Mouse (Mus musculus): ENCODE measurements at regions not wholly inside any gene's neighbourhood (a gene's known extent, or its start where the extent isn't known, plus 50 kb on each side); places are given as distances from the start of the nearest gene placed in this dataset.

DNA sequence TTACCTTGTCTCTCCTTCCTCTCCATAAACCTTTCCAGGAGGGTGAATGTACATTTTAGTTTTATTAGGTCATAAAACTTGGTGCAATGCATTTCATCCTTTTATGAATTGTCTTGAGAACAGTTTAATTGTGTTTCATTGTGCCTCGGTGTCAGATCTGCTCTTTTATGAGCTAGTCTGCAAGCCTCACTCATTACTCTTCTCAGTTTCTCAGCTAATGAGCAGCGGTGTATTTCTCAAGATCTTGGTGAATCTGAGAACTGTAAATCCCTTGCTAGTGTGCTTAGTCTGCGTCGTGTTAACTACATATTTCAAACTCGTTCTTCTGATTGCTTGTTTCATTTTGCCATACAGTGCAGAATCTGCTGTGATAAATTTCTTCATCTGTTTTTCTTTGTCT, 984.4 kb downstream of the Basp1 start:
- peaks cover 29% of the 10 kb centered on the region for H3K9me3 ChIP-seq (replicated peaks; ENCODE audit: low read length)
- TF ChIP-seq NRF1 (IDR thresholded peaks at IDR 0.05; ENCODE audit: low read depth, low read length), result no peak
- no peak for TF ChIP-seq CTCF (conservative IDR thresholded peaks at IDR 0.05 in 1 of 2, IDR thresholded peaks at IDR 0.05 in 1 of 2; ENCODE audit: low read depth in 2 of 2, low read length in 2 of 2)
- TF ChIP-seq TBP (conservative IDR thresholded peaks at IDR 0.05; ENCODE audit: low read depth, low read length), result no peak
- no peak for TF ChIP-seq PAX5 (IDR thresholded peaks at IDR 0.05; ENCODE audit: low read length)
- TF ChIP-seq MAX (IDR thresholded peaks at IDR 0.05; ENCODE audit: low read length), result no peak
- TF ChIP-seq ELF1 (IDR thresholded peaks at IDR 0.05; ENCODE audit: low read depth, low read length), result no peak
- no peak for TF ChIP-seq USF1 (IDR thresholded peaks at IDR 0.05; ENCODE audit: low read depth, low read length)
- TF ChIP-seq MAZ (IDR thresholded peaks at IDR 0.05; ENCODE audit: low read depth, low read length), result no peak
- no peak for TF ChIP-seq EP300 (IDR thresholded peaks at IDR 0.05; ENCODE audit: low read length)
- TF ChIP-seq MEF2A (IDR thresholded peaks at IDR 0.05; ENCODE audit: borderline replicate concordance, low read depth, low read length), result no peak
- TF ChIP-seq ETS1 (conservative IDR thresholded peaks at IDR 0.05; ENCODE audit: low read depth, low read length), result no peak
- TF ChIP-seq MXI1 (IDR thresholded peaks at IDR 0.05; ENCODE audit: low read depth, low read length), result no peak
- no peak for TF ChIP-seq E2F4 (IDR thresholded peaks at IDR 0.05; ENCODE audit: insufficient replicate concordance, low read depth, low read length)
- H3K79me2 ChIP-seq (replicated peaks; ENCODE audit: control insufficient read depth, extremely low read depth, insufficient read depth, poor library complexity, severe bottlenecking), result no peaks in the 10 kb centered on the region
- no peak overlapping the region for H3K27ac ChIP-seq (ENCODE audit: insufficient read depth, low read depth)
- H3K27me3 ChIP-seq (replicated peaks), result no peaks in the 10 kb centered on the region
- dilution Hi-C loops (cut with MboI; ENCODE audit: extremely low pct_ligation_motif_present, extremely low pct_unique_long_range_greater_than_20kb, low sequenced_read_pairs), result no loop called here
- in situ Hi-C loops (cut with MboI; ENCODE audit: low pct_ligation_motif_present, low pct_unique_long_range_greater_than_20kb, low sequenced_read_pairs), result no loop called here
- H3K4me1 ChIP-seq (ENCODE audit: control insufficient read depth in 1 of 2, insufficient read depth in 2 of 2), result no peaks in the 10 kb centered on the region
- DNase-seq (ENCODE audit: extremely low read depth), result no peak
- no peak overlapping the region for H3K4me3 ChIP-seq (replicated peaks in 1 of 3; ENCODE audit: low read depth in 2 of 3, low read length in 2 of 3, poor library complexity in 1 of 3)
- no peak overlapping the region for H3K4me2 ChIP-seq (ENCODE audit: insufficient read depth, low read depth, poor library complexity, severe bottlenecking)
- no peak overlapping the region for H3K9ac ChIP-seq (ENCODE audit: insufficient read depth, low read depth)
- no peaks in the 10 kb centered on the region for H3K36me3 ChIP-seq (replicated peaks in 1 of 2; ENCODE audit: control insufficient read depth in 1 of 2, insufficient read depth in 1 of 2, low read length in 1 of 2)

DNA sequence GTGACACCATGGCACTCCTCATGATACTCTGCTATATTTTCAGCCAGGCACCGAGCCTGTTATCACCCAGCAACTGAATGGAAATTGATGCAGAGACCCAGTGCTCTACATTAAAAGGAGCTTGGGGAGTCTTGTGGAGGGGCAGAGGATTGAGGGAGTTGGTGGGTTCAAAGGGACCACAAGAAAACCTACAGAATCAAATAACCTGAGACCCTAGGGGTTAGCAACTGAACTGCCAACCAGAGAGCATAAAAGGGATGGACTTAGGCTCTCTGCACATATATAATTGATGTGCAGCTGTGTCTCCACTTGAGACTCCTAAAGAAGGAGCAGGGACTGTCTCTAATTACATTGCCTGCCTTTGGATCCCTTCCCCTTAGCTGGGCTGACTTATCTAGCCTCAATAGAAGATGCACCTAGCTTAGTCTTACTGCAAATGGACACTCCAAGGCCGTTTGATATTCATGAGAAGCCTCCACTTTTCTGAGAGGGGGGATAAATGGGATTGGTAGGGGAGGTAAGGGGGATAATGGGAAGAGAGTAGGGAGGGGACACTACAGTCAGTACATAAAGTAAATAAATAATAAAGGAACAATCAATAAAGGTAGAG, 991.1 kb downstream of the Basp1 start:
- in situ Hi-C loops (cut with MboI; ENCODE audit: low pct_ligation_motif_present, low pct_unique_long_range_greater_than_20kb, low sequenced_read_pairs) (no loop called here), dilution Hi-C loops (cut with MboI; ENCODE audit: extremely low pct_ligation_motif_present, extremely low pct_unique_long_range_greater_than_20kb, low sequenced_read_pairs) (no loop called here)
- no peak for TF ChIP-seq MAFK (IDR thresholded peaks at IDR 0.05; ENCODE audit: insufficient replicate concordance, low read length)
- no peak for TF ChIP-seq TBP (conservative IDR thresholded peaks at IDR 0.05; ENCODE audit: low read depth, low read length)
- no peaks in the 10 kb centered on the region for H3K27me3 ChIP-seq (replicated peaks)
- no peak overlapping the region for H3K4me3 ChIP-seq (replicated peaks in 1 of 3; ENCODE audit: low read depth in 2 of 3, low read length in 2 of 3, poor library complexity in 1 of 3)
- no peaks in the 10 kb centered on the region for H3K4me1 ChIP-seq (ENCODE audit: control insufficient read depth in 1 of 2, insufficient read depth in 2 of 2)
- no peaks in the 10 kb centered on the region for H3K36me3 ChIP-seq (replicated peaks in 1 of 2; ENCODE audit: control insufficient read depth in 1 of 2, insufficient read depth in 1 of 2, low read length in 1 of 2)
- H3K4me2 ChIP-seq (ENCODE audit: insufficient read depth, low read depth, poor library complexity, severe bottlenecking), result no peak overlapping the region
- no peak for DNase-seq (ENCODE audit: extremely low read depth)
- H3K9ac ChIP-seq (ENCODE audit: insufficient read depth, low read depth), result no peak overlapping the region
- H3K79me2 ChIP-seq (replicated peaks; ENCODE audit: control insufficient read depth, extremely low read depth, insufficient read depth, poor library complexity, severe bottlenecking), result no peaks in the 10 kb centered on the region
- H3K27ac ChIP-seq (ENCODE audit: insufficient read depth, low read depth), result no peak overlapping the region
- peaks cover 45% of the 10 kb centered on the region for H3K9me3 ChIP-seq (replicated peaks; ENCODE audit: low read length)

DNA sequence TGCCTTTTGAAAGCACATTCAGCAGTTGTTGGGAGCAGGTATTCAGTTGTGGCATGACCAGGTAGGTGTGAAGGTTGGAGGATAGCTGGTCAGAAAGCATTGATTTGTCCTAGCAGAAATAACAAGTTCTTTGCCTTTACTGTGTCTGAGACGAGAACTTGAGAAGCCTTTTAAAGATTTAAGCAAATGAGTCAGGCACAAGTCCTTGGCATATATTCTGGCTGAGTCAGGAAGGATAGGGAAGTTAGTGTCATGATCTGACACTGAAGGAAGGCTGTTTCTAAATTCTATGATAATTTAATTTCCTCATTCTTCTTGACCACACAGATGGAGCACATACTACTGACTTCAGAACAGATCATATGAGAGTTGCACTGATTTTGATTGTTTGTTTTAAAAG, 993.8 kb downstream of the Basp1 start:
- TF ChIP-seq MAZ (IDR thresholded peaks at IDR 0.05; ENCODE audit: low read depth, low read length) (no peak), ZC3H11A (IDR thresholded peaks at IDR 0.05; ENCODE audit: low read depth, low read length) (no peak), UBTF (IDR thresholded peaks at IDR 0.05; ENCODE audit: low read depth, low read length) (no peak), NELFE (IDR thresholded peaks at IDR 0.05; ENCODE audit: low read depth, low read length) (no peak), ZKSCAN1 (IDR thresholded peaks at IDR 0.05; ENCODE audit: borderline replicate concordance, low read depth, low read length) (no peak), RCOR1 (conservative IDR thresholded peaks at IDR 0.05; ENCODE audit: low read depth, low read length) (no peak), RAD21 (IDR thresholded peaks at IDR 0.05; ENCODE audit: low read depth, low read length) (no peak), JUND (conservative IDR thresholded peaks at IDR 0.05; ENCODE audit: low read depth, low read length) (no peak), MYC (IDR thresholded peaks at IDR 0.05; ENCODE audit: low read depth, low read length) (no peak), PAX5 (IDR thresholded peaks at IDR 0.05; ENCODE audit: low read length) (no peak), CTCF (conservative IDR thresholded peaks at IDR 0.05 in 1 of 2, IDR thresholded peaks at IDR 0.05 in 1 of 2; ENCODE audit: low read depth in 2 of 2, low read length in 2 of 2) (no peak), USF1 (IDR thresholded peaks at IDR 0.05; ENCODE audit: low read depth, low read length) (no peak), USF2 (conservative IDR thresholded peaks at IDR 0.05; ENCODE audit: low read depth, low read length) (no peak), POLR2AphosphoS2 (IDR thresholded peaks at IDR 0.05; ENCODE audit: low read depth, low read length) (no peak), JUN (IDR thresholded peaks at IDR 0.05; ENCODE audit: insufficient read depth, low read depth, low read length) (no peak), MXI1 (IDR thresholded peaks at IDR 0.05; ENCODE audit: low read depth, low read length) (no peak), E2F4 (IDR thresholded peaks at IDR 0.05; ENCODE audit: insufficient replicate concordance, low read depth, low read length) (no peak)
- H3K4me3 ChIP-seq (replicated peaks in 1 of 3; ENCODE audit: low read depth in 2 of 3, low read length in 2 of 3, poor library complexity in 1 of 3), result no peak overlapping the region
- dilution Hi-C loops (cut with MboI; ENCODE audit: extremely low pct_ligation_motif_present, extremely low pct_unique_long_range_greater_than_20kb, low sequenced_read_pairs) (no loop called here), in situ Hi-C loops (cut with MboI; ENCODE audit: low pct_ligation_motif_present, low pct_unique_long_range_greater_than_20kb, low sequenced_read_pairs) (no loop called here)
- no peak overlapping the region for H3K9ac ChIP-seq (ENCODE audit: insufficient read depth, low read depth)
- H3K79me2 ChIP-seq (replicated peaks; ENCODE audit: control insufficient read depth, extremely low read depth, insufficient read depth, poor library complexity, severe bottlenecking), result no peaks in the 10 kb centered on the region
- no peak for DNase-seq (ENCODE audit: extremely low read depth)
- no peaks in the 10 kb centered on the region for H3K36me3 ChIP-seq (replicated peaks in 1 of 2; ENCODE audit: control insufficient read depth in 1 of 2, insufficient read depth in 1 of 2, low read length in 1 of 2)
- H3K4me1 ChIP-seq (ENCODE audit: control insufficient read depth in 1 of 2, insufficient read depth in 2 of 2), result no peaks in the 10 kb centered on the region
- no peaks in the 10 kb centered on the region for H3K27me3 ChIP-seq (replicated peaks)
- H3K4me2 ChIP-seq (ENCODE audit: insufficient read depth, low read depth, poor library complexity, severe bottlenecking), result no peak overlapping the region
- no peak overlapping the region for H3K27ac ChIP-seq (ENCODE audit: insufficient read depth, low read depth)
- H3K9me3 ChIP-seq (replicated peaks; ENCODE audit: low read length), result peaks cover 37% of the 10 kb centered on the region

Data from CH12.LX (cell line).